Mouse (Mus musculus) cerebellum, adult 9-11 months (tissue): ENCODE data around the gene Plin3.

ENCODE experiments used
- DNase-seq: peaks from one replicate; pipeline ENCODE4 v3.0.0; 2022

Plin3 gene

DNA sequence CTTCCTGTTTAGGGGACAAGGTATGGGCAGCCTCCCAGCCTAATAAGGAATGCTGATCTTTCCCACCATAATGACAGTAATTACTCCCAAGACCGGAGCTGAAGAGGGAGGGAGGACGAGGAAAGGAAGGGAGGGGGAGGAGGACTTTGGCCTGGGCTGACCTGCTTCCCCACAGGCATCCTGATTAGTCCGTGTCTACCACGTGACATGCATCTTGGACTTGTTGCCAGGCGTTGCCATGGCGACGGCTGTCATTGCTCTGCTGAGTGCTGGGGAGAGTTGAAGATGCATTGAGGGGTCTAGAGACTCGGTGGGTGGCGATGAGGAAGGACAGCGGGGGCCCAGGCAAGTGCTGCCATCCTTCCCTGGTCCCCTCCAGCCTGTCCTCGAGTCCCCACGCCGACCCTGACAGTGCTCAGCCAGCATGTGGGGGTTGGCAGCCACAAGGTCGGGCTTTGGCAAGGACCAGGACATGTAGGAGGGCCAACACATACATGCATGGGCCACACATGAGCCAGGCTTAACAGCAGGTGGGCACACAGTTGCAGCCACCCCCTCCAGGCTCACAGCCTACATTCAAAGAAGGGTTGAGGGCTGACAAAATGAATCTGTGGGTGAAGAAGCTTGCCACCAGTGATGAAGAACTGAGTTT lies 58.7 kb downstream of the Plin3 start:
- DNase-seq, result peak; percentile 95

GRCm38 (mm10) chr17:56233389-56233788 lies 59.3 kb downstream of the Plin3 start:
- no peak for DNase-seq

DNA sequence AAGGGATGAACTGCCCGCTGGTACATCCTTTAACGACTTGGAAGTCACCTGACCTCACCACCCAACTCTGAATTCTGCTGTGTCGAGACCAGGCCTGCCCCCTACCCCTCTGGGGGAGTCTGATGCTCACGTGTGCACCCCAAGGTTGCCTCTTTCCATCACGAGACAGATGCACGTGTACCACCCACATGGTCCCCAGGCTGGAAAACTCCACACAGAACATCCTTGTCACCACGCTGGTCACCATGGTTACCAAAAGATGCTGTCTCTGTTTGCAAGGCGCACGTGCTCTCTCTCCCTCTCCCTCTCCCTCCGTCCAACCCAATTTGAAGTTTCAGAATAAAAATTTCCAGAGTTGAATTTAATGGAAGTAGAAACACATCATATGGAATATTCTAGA lies 62.7 kb downstream of the Plin3 start:
- no peak for DNase-seq
